Mouse (Mus musculus) E14TG2a.4 (cell line): ENCODE data around the gene Homer1.

Experiments
- CTCF ChIP-seq: conservative IDR thresholded peaks from 2 replicates; pipeline ENCODE4 v1.5.1; 2014; ENCODE audit warnings: low read length
- NANOG ChIP-seq: IDR thresholded peaks from 2 replicates; pipeline ENCODE4 v1.6.1; 2014; ENCODE audit warnings: borderline replicate concordance, low read length, mixed read lengths
- POU5F1 ChIP-seq: IDR thresholded peaks from 2 replicates; pipeline ENCODE4 v1.6.1; 2014; ENCODE audit warnings: low read length, borderline replicate concordance

GRCm38 (mm10) chr13:93384481-93384880, 85.0 kb downstream of the Homer1 start:
- TF ChIP-seq CTCF: no peak
- TF ChIP-seq POU5F1: no peak
- no peak for TF ChIP-seq NANOG
